Mouse (Mus musculus) layer of hippocampus, adult 9-10 months (tissue): ENCODE measurements around the gene Dus4l.
A peak's percentile ranks its signal among the peaks of the same experiment; 100 is the strongest.
"Not testable (repeated sequence)": the region's sequence is repeated elsewhere in the genome, so short reads cannot be mapped to it uniquely, and the experiment has no call there.

Source experiments
- DNase-seq: peaks from one replicate; pipeline ENCODE4 v3.0.0; 2022; ENCODE audit warnings: low spot score

Dus4l gene

GRCm38 (mm10) chr12:31654197-31654964 is at the start of gene Dus4l, which contains the start of gene Cog5:
TSS of gene Dus4l (minus strand) at chr12:31654826.
TSS of gene Cog5 (plus strand) at chr12:31654869.
- DNase-seq, result peak; percentile 96

- DNase-seq, result no peak
Measured at GRCm38 (mm10) chr12:31703904-31704303, 49.3 kb upstream of the Dus4l start.

GRCm38 (mm10) chr12:31701411-31701810 is 46.8 kb upstream of the Dus4l start:
- no peak for DNase-seq

GRCm38 (mm10) chr12:31700623-31701347 is 46.2 kb upstream of the Dus4l start:
- DNase-seq, result no peak

GRCm38 (mm10) chr12:31693278-31693677 is 38.7 kb upstream of the Dus4l start:
- DNase-seq, result no peak

GRCm38 (mm10) chr12:31686679-31687078 is 32.1 kb upstream of the Dus4l start:
- no peak for DNase-seq

GRCm38 (mm10) chr12:31667187-31667586 is 12.6 kb upstream of the Dus4l start:
- DNase-seq, result no peak

- DNase-seq, result no peak
Measured at GRCm38 (mm10) chr12:31665999-31666398, 11.4 kb upstream of the Dus4l start.

GRCm38 (mm10) chr12:31656841-31657240 is 2.2 kb upstream of the Dus4l start:
- no peak for DNase-seq

- no peak for DNase-seq
Measured at GRCm38 (mm10) chr12:31654965-31655477, 395 bp upstream of the Dus4l start.

GRCm38 (mm10) chr12:31653611-31654010 is 1.0 kb downstream of the Dus4l start:
- no peak for DNase-seq

- no peak for DNase-seq
Measured at GRCm38 (mm10) chr12:31635240-31635607, 19.4 kb downstream of the Dus4l start.

- no peak for DNase-seq
Measured at GRCm38 (mm10) chr12:31634343-31635239, 20.0 kb downstream of the Dus4l start, which contains the start of gene Bcap29. TSS of gene Bcap29 (minus strand) at chr12:31634658.

GRCm38 (mm10) chr12:31633970-31634342 is 20.7 kb downstream of the Dus4l start:
- no peak for DNase-seq

- not testable (repeated sequence) for DNase-seq
Measured at GRCm38 (mm10) chr12:31628396-31628795, 26.2 kb downstream of the Dus4l start.

- no peak for DNase-seq
Measured at GRCm38 (mm10) chr12:31625016-31625415, 29.6 kb downstream of the Dus4l start.

GRCm38 (mm10) chr12:31620106-31620505 is 34.5 kb downstream of the Dus4l start:
- DNase-seq, result no peak

- no peak for DNase-seq
Measured at GRCm38 (mm10) chr12:31613353-31613752, 41.3 kb downstream of the Dus4l start.

- no peak for DNase-seq
Measured at GRCm38 (mm10) chr12:31608138-31608537, 46.5 kb downstream of the Dus4l start.

GRCm38 (mm10) chr12:31604894-31605293 is 49.7 kb downstream of the Dus4l start:
- DNase-seq, result no peak

GRCm38 (mm10) chr12:31603586-31603985 is 51.0 kb downstream of the Dus4l start:
- DNase-seq, result no peak

GRCm38 (mm10) chr12:31594296-31594695 is 60.3 kb downstream of the Dus4l start:
- DNase-seq, result no peak
